Mouse (Mus musculus) megakaryocyte-erythroid progenitor cell, adult 5-6 weeks (primary cell): Measurements from ENCODE around the gene Ints3. TPM values are rescaled to one million over a fixed set of nuclear protein-coding genes. Genes with fewer than 3 reads are reported as not detected.
"Not testable (repeated sequence)": the region's sequence is repeated elsewhere in the genome, so short reads cannot be mapped to it uniquely, and the experiment has no call there.

Experiments used
- ATAC-seq: replicated peaks from 2 replicates; pipeline ENCODE4 v1.8.0; 2016; ENCODE audit warnings: mild to moderate bottlenecking, inconsistent platforms; ENCODE audit not compliant: severe bottlenecking, poor library complexity, low FRiP score, low TSS enrichment
- total RNA-seq, 2 experiments: library from RNA; stranded (forward) in 1 of 2; stranded (reverse) in 1 of 2; fragments of 200-1000, 215-1000 nt in 1 of 2; fragments of >200 nt in 1 of 2; fragmentation: Nextera tagmentation in 1 of 2; gene quantifications; 2 replicates each; pipeline ENCODE4 v1.2.3; 2014 to 2017

Gene Ints3
- total RNA-seq, 2 experiments from 2014 or later, result 23.2 to 39.0 TPM

- no peak for ATAC-seq
Observed at GRCm38 (mm10) chr3:90371857-90372256, 61.6 kb downstream of the Ints3 start.

DNA sequence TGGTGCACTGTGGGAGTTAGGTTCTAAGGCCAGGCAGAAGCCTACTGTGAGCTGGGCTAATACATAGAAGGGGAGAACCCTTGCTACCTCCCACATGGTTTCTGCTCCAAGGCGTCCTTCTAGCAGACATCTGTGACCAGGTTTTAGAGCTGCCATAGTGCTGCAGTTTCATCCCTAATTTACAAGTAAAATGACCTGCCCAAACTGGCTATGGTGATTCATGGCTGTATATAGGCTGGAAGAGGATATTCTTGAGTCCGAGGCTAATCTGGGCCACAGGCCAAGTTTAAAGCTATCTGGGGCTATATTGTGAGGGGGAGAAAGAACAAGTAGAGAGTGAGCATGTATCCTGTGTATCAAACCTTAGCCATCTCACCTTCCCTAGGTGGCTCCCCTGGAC lies 64.4 kb downstream of the Ints3 start:
- ATAC-seq, result no peak

GRCm38 (mm10) chr3:90367001-90367632 lies 66.3 kb downstream of the Ints3 start:
- ATAC-seq, result peak; percentile 53; the same call in 1 of the 2 replicates

DNA sequence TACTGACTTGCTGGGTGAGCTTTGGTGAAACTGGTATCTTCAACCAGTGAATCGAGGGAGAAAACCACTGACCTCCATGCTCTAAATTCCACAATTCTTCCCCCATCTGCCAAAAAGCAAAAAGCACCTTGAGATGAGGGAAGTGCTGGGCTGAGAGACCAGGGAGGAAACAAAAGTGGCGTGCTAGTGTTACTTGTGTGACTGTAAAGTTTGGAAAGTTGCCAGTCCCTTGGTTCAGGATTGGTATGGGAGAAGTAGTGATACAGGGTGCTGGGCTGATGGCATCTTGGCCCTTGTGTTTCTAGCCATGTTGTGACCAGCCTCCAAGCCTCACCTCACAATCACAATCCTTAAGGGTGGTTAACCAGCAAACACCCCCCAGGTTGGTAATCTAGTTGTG lies 71.1 kb downstream of the Ints3 start:
- no peak for ATAC-seq

DNA sequence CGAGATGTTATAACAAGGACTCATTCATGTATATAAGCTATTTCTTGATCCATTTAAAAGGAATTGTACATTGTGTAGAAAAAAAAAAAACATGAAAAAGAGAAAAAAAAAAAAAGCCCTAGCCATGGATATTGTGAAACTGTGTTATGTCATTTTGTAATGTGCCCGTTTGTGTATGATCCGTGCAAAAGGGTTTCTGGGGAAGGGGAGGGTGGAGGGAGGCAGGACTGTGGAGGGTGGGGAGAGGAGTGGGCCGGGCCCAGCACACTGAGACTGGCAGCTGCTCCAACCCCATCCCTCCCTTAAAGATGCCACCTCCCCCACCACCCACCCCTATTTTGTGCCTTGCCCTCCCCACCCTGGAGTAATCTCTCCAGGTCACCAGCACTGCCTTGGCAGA lies 71.9 kb downstream of the Ints3 start:
- ATAC-seq, result no peak

GRCm38 (mm10) chr3:90359230-90359629 lies 74.2 kb downstream of the Ints3 start:
- ATAC-seq, result no peak

DNA sequence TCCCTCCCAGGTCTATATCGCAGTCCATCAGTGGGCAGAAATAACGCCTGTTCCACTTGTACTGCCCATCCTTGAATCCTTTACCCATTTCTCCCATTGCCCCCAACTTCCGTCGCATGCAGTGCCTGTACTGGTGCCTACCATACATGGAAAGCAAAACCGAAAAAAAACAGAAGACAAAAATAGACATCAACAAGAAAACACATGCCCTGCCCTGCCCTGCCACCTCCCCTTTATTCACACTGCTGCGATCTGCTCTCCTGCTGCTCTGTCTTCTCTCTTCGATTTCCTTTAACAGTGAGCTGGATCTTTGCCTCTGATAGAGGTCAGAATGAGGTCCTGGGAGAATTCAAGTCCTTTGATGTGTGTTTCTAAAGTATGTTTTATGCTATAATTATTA lies 75.5 kb downstream of the Ints3 start:
- no peak for ATAC-seq

DNA sequence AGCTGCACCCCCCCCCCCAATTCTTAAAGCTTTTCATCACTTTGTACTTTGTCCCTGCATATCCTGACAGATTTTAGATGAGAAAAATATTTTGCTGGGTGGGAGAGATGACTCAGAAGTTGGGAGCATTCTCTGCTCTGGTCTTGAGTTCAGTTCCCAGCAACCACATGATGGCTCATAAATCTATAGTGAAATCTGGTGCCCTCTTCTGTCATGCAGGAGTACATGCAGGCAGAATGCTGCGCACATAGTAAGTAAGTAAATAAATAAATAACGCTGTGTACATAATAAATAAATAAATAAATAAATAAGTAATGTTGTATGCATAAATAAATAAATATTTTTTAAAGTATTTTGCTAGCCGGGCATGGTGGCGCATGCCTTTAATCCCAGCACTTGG lies 85.6 kb downstream of the Ints3 start:
- no peak for ATAC-seq

GRCm38 (mm10) chr3:90342853-90343252 lies 90.6 kb downstream of the Ints3 start:
- not testable (repeated sequence) for ATAC-seq

Other genes starting within 250 kb of the Ints3 start
- gene Rps27, start 220.0 kb downstream of the Ints3 start, total RNA-seq (2014; fragmentation: Nextera tagmentation), result 6,200 and 6,584 TPM in 2 replicates
- gene Rps27, start 220.0 kb downstream of the Ints3 start, total RNA-seq (2017), result 4,833 and 5,025 TPM in 2 replicates
- 4.0 TPM in 1 of 2 replicates, not detected in the other for gene Rab13, start 219.9 kb downstream of the Ints3 start, total RNA-seq (2014; fragmentation: Nextera tagmentation)
- gene Rab13, start 219.9 kb downstream of the Ints3 start, total RNA-seq (2017), result 0.38 and 0.72 TPM in 2 replicates
- 72.0 and 95.1 TPM in 2 replicates for gene Jtb, start 202.0 kb downstream of the Ints3 start, total RNA-seq (2014; fragmentation: Nextera tagmentation)
- 38.3 and 48.5 TPM in 2 replicates for gene Jtb, start 202.0 kb downstream of the Ints3 start, total RNA-seq (2017)
- not detected in 2 replicates for gene Creb3l4, start 190.1 kb downstream of the Ints3 start, total RNA-seq (2014; fragmentation: Nextera tagmentation)
- not detected in 2 replicates for gene Creb3l4, start 190.1 kb downstream of the Ints3 start, total RNA-seq (2017)
- gene Slc39a1, start 185.4 kb downstream of the Ints3 start, total RNA-seq (2014; fragmentation: Nextera tagmentation), result 21.9 and 23.2 TPM in 2 replicates
- gene Slc39a1, start 185.4 kb downstream of the Ints3 start, total RNA-seq (2017), result 27.2 and 36.8 TPM in 2 replicates
- 33.0 and 45.4 TPM in 2 replicates for gene Crtc2, start 179.5 kb downstream of the Ints3 start, total RNA-seq (2014; fragmentation: Nextera tagmentation)
- 5.6 and 10.8 TPM in 2 replicates for gene Crtc2, start 179.5 kb downstream of the Ints3 start, total RNA-seq (2017)
- 32.4 and 33.3 TPM in 2 replicates for gene Dennd4b, start 168.4 kb downstream of the Ints3 start, total RNA-seq (2014; fragmentation: Nextera tagmentation)
- 7.0 and 21.5 TPM in 2 replicates for gene Dennd4b, start 168.4 kb downstream of the Ints3 start, total RNA-seq (2017)
- 65.5 and 68.0 TPM in 2 replicates for gene Gatad2b, start 140.4 kb downstream of the Ints3 start, total RNA-seq (2014; fragmentation: Nextera tagmentation)
- 23.8 and 28.5 TPM in 2 replicates for gene Gatad2b, start 140.4 kb downstream of the Ints3 start, total RNA-seq (2017)
- gene Slc27a3, start 43.7 kb downstream of the Ints3 start, total RNA-seq (2014; fragmentation: Nextera tagmentation), result 1.7 and 7.3 TPM in 2 replicates
- 0.28 and 0.72 TPM in 2 replicates for gene Slc27a3, start 43.7 kb downstream of the Ints3 start, total RNA-seq (2017)
- 0.22 TPM in 1 of 2 replicates, not detected in the other for gene Npr1, start 32.2 kb upstream of the Ints3 start, total RNA-seq (2014; fragmentation: Nextera tagmentation)
- not detected in 2 replicates for gene Npr1, start 32.2 kb upstream of the Ints3 start, total RNA-seq (2017)
- 113 and 117 TPM in 2 replicates for gene Ilf2, start 42.5 kb upstream of the Ints3 start, total RNA-seq (2014; fragmentation: Nextera tagmentation)
- 236 and 240 TPM in 2 replicates for gene Ilf2, start 42.5 kb upstream of the Ints3 start, total RNA-seq (2017)
- gene Snapin, start 57.4 kb upstream of the Ints3 start, total RNA-seq (2014; fragmentation: Nextera tagmentation), result 37.0 and 38.1 TPM in 2 replicates
- 19.5 and 48.6 TPM in 2 replicates for gene Snapin, start 57.4 kb upstream of the Ints3 start, total RNA-seq (2017)
- 122 and 154 TPM in 2 replicates for gene Chtop, start 75.9 kb upstream of the Ints3 start, total RNA-seq (2014; fragmentation: Nextera tagmentation)
- 118 and 119 TPM in 2 replicates for gene Chtop, start 75.9 kb upstream of the Ints3 start, total RNA-seq (2017)
- 27.2 and 33.2 TPM in 2 replicates for gene S100a1, start 80.8 kb upstream of the Ints3 start, total RNA-seq (2014; fragmentation: Nextera tagmentation)
- 55.0 and 57.4 TPM in 2 replicates for gene S100a1, start 80.8 kb upstream of the Ints3 start, total RNA-seq (2017)
- gene S100a13, start 80.8 kb upstream of the Ints3 start, total RNA-seq (2014; fragmentation: Nextera tagmentation), result 14.8 and 33.6 TPM in 2 replicates
- gene S100a13, start 80.8 kb upstream of the Ints3 start, total RNA-seq (2017), result 36.2 and 58.0 TPM in 2 replicates
- gene S100a14, start 93.2 kb upstream of the Ints3 start, total RNA-seq (2014; fragmentation: Nextera tagmentation), result not detected in 2 replicates
- gene S100a14, start 93.2 kb upstream of the Ints3 start, total RNA-seq (2017), result 4.1 TPM in 1 of 2 replicates, not detected in the other
- gene S100a16, start 103.6 kb upstream of the Ints3 start, total RNA-seq (2014; fragmentation: Nextera tagmentation), result not detected in 2 replicates
- not detected in 2 replicates for gene S100a16, start 103.6 kb upstream of the Ints3 start, total RNA-seq (2017)
- gene S100a3, start 127.0 kb upstream of the Ints3 start, total RNA-seq (2014; fragmentation: Nextera tagmentation), result not detected in 2 replicates
- not detected in 2 replicates for gene S100a3, start 127.0 kb upstream of the Ints3 start, total RNA-seq (2017)
- not detected in 2 replicates for gene S100a2, start 156.6 kb upstream of the Ints3 start, total RNA-seq (2014; fragmentation: Nextera tagmentation)
- not detected in 2 replicates for gene S100a2, start 156.6 kb upstream of the Ints3 start, total RNA-seq (2017)
- gene Gm42674, start 168.3 kb upstream of the Ints3 start, total RNA-seq (2014; fragmentation: Nextera tagmentation), result not detected in 2 replicates
- gene Gm42674, start 168.3 kb upstream of the Ints3 start, total RNA-seq (2017), result not detected in 2 replicates
- 3.8 TPM in 1 of 2 replicates, not detected in the other for gene S100a4, start 170.1 kb upstream of the Ints3 start, total RNA-seq (2014; fragmentation: Nextera tagmentation)
- 6.7 and 23.6 TPM in 2 replicates for gene S100a4, start 170.1 kb upstream of the Ints3 start, total RNA-seq (2017)
- gene S100a5, start 174.9 kb upstream of the Ints3 start, total RNA-seq (2014; fragmentation: Nextera tagmentation), result not detected in 2 replicates
- not detected in 2 replicates for gene S100a5, start 174.9 kb upstream of the Ints3 start, total RNA-seq (2017)
- 2.0 and 21.9 TPM in 2 replicates for gene S100a6, start 179.3 kb upstream of the Ints3 start, total RNA-seq (2014; fragmentation: Nextera tagmentation)
- 0.94 TPM in 1 of 2 replicates, not detected in the other for gene S100a6, start 179.3 kb upstream of the Ints3 start, total RNA-seq (2017)
- gene S100a7a, start 220.4 kb upstream of the Ints3 start, total RNA-seq (2014; fragmentation: Nextera tagmentation), result not detected in 2 replicates
- not detected in 2 replicates for gene S100a7a, start 220.4 kb upstream of the Ints3 start, total RNA-seq (2017)
- gene S100a8, start 235.4 kb upstream of the Ints3 start, total RNA-seq (2014; fragmentation: Nextera tagmentation), result 8.8 and 1,388 TPM in 2 replicates
- 75.2 and 207 TPM in 2 replicates for gene S100a8, start 235.4 kb upstream of the Ints3 start, total RNA-seq (2017)